Mouse (Mus musculus): ENCODE measurements around the gene Arid4b. TPM values are rescaled to one million over a fixed set of nuclear protein-coding genes. Genes with fewer than 3 reads are reported as not detected.

The Arid4b gene
- polyA plus RNA-seq, 1 experiment from 2014 or later: 79.2 TPM

DNA sequence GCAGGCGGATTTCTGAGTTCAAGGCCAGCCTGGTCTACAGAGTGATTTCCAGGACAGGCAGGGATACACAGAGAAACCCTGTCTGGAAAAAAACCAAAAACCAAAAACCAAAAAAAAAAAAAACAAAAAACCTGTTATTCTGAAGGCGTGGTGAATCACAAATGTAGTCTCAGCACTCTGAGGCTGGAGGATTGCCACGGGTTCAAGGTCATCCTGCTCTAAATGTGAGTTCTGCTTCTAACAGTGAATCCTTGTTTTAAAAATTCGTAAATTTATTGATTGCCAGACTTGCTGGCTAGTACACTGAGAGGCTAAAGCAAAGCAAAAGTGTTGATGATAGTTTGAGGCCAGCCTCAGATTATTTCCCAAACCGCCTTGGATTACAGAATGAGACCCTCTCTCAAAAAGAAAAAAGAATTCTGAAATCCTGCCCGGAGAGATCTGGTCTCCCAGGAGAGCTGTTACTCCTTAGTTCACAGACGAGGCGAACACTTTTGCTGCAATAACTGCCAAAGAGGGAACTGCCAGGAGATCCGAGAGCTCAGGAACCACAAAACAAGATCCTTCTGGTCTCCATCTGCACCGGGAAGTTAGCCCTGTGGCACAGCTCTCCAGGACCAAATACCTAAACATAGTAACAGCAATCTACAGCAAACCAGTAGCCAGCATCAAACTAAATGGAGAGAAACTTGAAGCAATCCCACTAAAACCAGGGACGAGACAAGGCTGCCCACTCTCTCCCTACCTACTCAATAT, 27.0 kb upstream of the Arid4b start:
- Histone ChIP-seq H3K9me3 (no peaks in the 10 kb centered on the region), H3K4me1 (peaks cover 15% of the 10 kb centered on the region), H3K36me3 (replicated peaks) (peaks cover 9% of the 10 kb centered on the region; the same call in 1 of the 2 replicates), H3K4me3 (no peak overlapping the region), H3K27me3 (replicated peaks; ENCODE audit: low read depth, poor library complexity, severe bottlenecking) (no peaks in the 10 kb centered on the region), H3K27ac (replicated peaks) (no peak overlapping the region)
- WGBS: 93% methylated on average over 11 of the region's 11 CpGs
- DNase-seq (ENCODE audit: low spot score): no peak

DNA sequence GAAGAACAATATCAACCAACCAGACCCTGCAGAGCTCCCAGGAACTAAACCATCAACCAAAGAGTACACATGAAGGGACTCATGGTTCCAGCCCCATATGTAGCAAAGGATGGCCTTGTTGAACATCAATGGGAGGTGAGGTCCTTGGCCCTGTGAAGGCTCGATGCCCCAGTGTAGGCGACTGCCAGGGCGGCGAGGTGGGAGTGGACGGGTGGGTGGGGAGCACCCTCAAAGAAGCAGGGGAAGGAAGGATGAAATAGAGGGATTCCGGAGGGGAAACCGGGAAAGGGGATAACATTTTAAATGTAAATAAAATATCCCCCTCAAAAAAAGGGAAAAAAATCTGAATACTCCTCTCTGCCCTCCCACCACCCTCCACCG, 24.1 kb upstream of the Arid4b start:
- H3K4me1 ChIP-seq: peaks cover 15% of the 10 kb centered on the region
- H3K36me3 ChIP-seq (replicated peaks): peaks cover 9% of the 10 kb centered on the region; the same call in 1 of the 2 replicates
- 1% methylated on average over 8 of the region's 8 CpGs for WGBS
- H3K4me3 ChIP-seq: peak overlapping the region; percentile 64
- DNase-seq (ENCODE audit: low spot score): no peak
- no peaks in the 10 kb centered on the region for H3K9me3 ChIP-seq
- H3K27me3 ChIP-seq (replicated peaks; ENCODE audit: low read depth, poor library complexity, severe bottlenecking): no peaks in the 10 kb centered on the region
- peak overlapping the region; percentile 94 for H3K27ac ChIP-seq (replicated peaks)

DNA sequence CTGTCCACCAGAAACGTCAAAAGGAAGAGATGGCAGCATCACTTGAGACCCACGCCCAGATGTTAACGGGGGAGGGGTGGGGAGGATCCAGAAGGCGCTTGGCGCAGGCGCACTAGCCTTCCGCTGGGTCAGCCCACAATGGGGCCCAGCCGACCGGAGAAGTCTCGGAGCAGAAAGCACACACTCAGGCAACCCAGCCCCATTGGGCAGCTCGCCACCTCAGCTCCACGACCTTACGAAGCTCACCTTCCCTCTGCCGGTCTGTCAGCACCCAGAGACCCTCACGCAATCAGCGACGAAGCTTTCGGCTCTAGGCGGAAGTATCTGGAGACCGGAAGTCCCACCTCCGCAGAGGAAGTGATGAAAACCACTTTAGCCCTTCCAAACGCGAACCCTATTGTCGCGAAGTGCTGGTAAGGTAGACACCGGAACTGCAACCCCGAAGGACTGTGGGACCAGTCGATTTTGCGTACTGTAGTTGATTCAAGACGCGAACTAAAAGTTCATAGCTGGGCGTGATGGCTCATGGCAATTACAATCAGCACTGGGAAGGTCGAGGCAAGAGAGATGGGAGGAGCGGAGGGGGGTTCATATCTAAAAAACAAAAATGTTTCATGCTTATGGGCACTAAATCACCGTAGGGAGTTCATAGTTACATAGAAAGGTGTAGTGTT, 23.6 kb upstream of the Arid4b start, which contains the start of gene Tbce:
Tbce (minus strand) TSS at position 347 of the 674 bp plus-strand sequence.
- DNase-seq (ENCODE audit: low spot score): peak; percentile 90
- H3K9me3 ChIP-seq: no peaks in the 10 kb centered on the region
- peak within 1 kb of the TSS; percentile 64 for H3K4me3 ChIP-seq
- under 1% methylated on average over 35 of the region's 35 CpGs for WGBS
- H3K27me3 ChIP-seq (replicated peaks; ENCODE audit: low read depth, poor library complexity, severe bottlenecking): no peaks in the 10 kb centered on the region
- H3K36me3 ChIP-seq (replicated peaks): peaks cover 9% of the 10 kb centered on the region; the same call in 1 of the 2 replicates
- H3K4me1 ChIP-seq: peaks cover 15% of the 10 kb centered on the region
- H3K27ac ChIP-seq (replicated peaks): peak within 1 kb of the TSS; percentile 94

DNA sequence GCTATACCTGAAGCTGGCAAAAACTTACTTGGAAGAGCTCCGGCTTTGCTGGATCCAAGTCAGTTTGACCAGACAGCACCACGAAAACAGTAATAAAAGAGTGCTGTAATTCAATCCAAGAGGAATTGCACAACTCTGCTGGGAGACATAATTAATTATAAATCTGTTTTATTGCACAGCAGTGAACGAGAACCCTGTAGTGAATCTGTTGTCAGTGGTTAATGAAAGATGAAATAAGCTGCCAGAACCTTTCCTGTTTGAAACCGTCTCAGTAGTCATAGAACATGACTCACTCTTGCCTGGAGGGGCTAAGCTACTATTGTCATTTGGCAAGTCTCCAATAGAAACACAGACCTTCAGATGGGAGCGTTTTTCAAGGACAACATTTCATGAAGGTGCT, 22.8 kb upstream of the Arid4b start:
- no peaks in the 10 kb centered on the region for H3K27me3 ChIP-seq (replicated peaks; ENCODE audit: low read depth, poor library complexity, severe bottlenecking)
- H3K27ac ChIP-seq (replicated peaks): peak overlapping the region; percentile 94
- H3K4me1 ChIP-seq: peaks cover 15% of the 10 kb centered on the region
- peak overlapping the region; percentile 64 for H3K4me3 ChIP-seq
- no peaks in the 10 kb centered on the region for H3K9me3 ChIP-seq
- peaks cover 9% of the 10 kb centered on the region; the same call in 1 of the 2 replicates for H3K36me3 ChIP-seq (replicated peaks)
- DNase-seq (ENCODE audit: low spot score): no peak
- WGBS: 73% methylated on average over 5 of the region's 5 CpGs

DNA sequence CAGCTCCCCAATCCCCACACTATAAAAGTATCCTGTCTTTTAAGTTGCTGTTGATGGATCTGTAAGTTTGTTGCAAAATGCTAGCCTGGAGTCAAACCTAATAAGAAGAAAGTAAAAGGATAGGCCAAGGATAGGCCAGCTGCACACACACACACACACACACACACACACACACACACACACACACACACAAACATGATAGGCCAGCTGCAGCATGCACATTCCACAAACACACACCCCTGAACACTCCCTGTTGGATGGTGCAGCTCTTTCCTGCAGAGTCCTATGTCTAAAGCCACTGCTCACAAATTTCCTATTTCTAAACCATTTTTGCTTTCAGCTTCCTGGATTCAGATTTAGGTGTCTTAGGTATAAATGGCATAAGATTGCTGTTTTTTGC, 19.2 kb upstream of the Arid4b start:
- no peak for DNase-seq (ENCODE audit: low spot score)
- Histone ChIP-seq H3K27me3 (replicated peaks; ENCODE audit: low read depth, poor library complexity, severe bottlenecking) (no peaks in the 10 kb centered on the region), H3K36me3 (replicated peaks) (peaks cover 25% of the 10 kb centered on the region), H3K4me3 (no peak overlapping the region), H3K27ac (replicated peaks) (no peak overlapping the region), H3K9me3 (no peaks in the 10 kb centered on the region), H3K4me1 (peaks cover 8% of the 10 kb centered on the region)

DNA sequence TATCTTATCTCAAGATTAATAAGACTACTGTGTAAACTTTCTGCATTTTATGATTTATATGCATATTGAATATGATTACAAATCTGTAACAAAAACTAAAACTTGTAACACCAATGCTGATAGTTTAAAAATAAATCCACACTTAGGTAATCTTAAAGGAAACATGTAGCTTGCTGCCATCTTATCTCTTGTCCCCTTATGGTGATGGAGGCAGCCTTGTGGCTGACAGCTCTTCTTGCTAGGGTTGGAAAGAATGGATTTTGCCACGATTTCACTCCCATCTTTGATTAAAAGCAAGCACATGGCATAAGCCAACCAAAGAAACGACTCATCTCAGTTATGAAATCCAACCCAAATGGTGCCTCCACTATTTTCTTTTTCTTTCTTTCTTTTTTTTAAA, 18.5 kb upstream of the Arid4b start:
- Histone ChIP-seq H3K4me1 (peaks cover 7% of the 10 kb centered on the region), H3K27ac (replicated peaks) (no peak overlapping the region), H3K4me3 (no peak overlapping the region), H3K36me3 (replicated peaks) (peaks cover 32% of the 10 kb centered on the region), H3K27me3 (replicated peaks; ENCODE audit: low read depth, poor library complexity, severe bottlenecking) (no peaks in the 10 kb centered on the region), H3K9me3 (no peaks in the 10 kb centered on the region)
- DNase-seq (ENCODE audit: low spot score): no peak
- 80% methylated on average over 2 of the region's 2 CpGs for WGBS

DNA sequence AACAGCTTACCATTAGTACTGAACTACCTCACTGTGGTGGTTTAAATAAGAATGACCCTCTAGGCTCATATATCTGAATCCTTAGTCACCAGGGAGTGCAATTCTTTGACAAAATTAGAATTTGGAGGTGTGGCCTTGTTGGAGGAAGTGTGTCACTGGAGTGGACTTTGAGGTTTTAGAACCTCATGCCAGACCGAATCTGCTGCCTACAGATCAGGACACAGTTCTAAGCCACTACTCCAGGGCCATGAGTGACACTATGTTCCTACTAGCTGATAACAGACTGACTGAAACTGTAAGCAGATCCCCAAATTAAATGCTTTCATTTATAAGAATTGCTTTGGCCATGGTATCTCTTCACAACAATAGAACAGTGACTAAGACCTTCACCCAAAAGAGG, 13.2 kb upstream of the Arid4b start:
- Histone ChIP-seq H3K27ac (replicated peaks) (no peak overlapping the region), H3K4me3 (no peak overlapping the region), H3K4me1 (no peaks in the 10 kb centered on the region), H3K27me3 (replicated peaks; ENCODE audit: low read depth, poor library complexity, severe bottlenecking) (no peaks in the 10 kb centered on the region), H3K36me3 (replicated peaks) (peaks cover 85% of the 10 kb centered on the region), H3K9me3 (no peaks in the 10 kb centered on the region)
- DNase-seq (ENCODE audit: low spot score): no peak
- 98% methylated on average over 1 of the region's 1 CpGs for WGBS

DNA sequence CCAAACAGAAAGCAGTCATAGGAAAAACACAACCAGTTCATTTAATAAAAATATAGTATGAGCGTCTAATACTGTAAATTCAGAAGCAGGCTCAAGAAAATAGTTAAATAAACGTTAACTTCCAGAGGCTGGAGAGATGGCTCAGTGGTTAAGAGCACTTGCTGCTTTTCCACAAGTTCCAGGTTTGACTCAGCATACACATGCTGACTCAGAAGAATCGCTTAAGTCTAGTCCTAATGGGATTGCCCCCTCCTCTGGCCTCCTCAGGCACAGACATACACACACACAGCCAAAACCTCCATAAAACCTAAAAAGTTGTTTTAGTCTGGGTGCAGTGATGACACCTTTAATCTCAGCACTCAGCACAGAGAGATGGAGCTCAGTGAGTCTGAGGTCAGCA, 6.2 kb upstream of the Arid4b start:
- Histone ChIP-seq H3K27ac (replicated peaks) (no peak overlapping the region), H3K36me3 (replicated peaks) (peaks cover 68% of the 10 kb centered on the region), H3K4me3 (no peak overlapping the region), H3K27me3 (replicated peaks; ENCODE audit: low read depth, poor library complexity, severe bottlenecking) (no peaks in the 10 kb centered on the region), H3K4me1 (peaks cover 10% of the 10 kb centered on the region), H3K9me3 (no peaks in the 10 kb centered on the region)
- no peak for DNase-seq (ENCODE audit: low spot score)
- 93% methylated on average over 3 of the region's 3 CpGs for WGBS

DNA sequence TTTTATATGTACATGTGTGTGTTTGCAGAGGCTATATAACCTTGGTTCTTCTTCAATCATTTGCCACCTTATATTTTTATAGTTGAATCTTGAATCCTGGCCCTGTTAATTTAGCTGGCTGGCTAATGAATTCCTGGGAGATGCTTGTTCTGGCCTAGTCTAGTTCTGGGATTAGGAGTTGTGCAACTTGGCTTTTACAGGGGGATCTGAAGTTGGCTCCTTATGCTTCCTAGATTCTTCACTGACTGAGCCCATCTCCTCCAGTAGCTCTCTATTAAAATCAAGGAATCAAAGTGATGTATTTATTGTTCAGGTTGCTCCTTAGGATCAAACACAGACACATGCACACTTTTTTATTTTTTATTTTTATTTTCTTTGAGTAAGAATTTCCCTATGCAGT, 3.5 kb upstream of the Arid4b start:
- no peaks in the 10 kb centered on the region for H3K9me3 ChIP-seq
- H3K27me3 ChIP-seq (replicated peaks; ENCODE audit: low read depth, poor library complexity, severe bottlenecking): no peaks in the 10 kb centered on the region
- no peak overlapping the region for H3K27ac ChIP-seq (replicated peaks)
- no peak overlapping the region for H3K4me3 ChIP-seq
- H3K4me1 ChIP-seq: peaks cover 15% of the 10 kb centered on the region
- H3K36me3 ChIP-seq (replicated peaks): peaks cover 40% of the 10 kb centered on the region
- no peak for DNase-seq (ENCODE audit: low spot score)

DNA sequence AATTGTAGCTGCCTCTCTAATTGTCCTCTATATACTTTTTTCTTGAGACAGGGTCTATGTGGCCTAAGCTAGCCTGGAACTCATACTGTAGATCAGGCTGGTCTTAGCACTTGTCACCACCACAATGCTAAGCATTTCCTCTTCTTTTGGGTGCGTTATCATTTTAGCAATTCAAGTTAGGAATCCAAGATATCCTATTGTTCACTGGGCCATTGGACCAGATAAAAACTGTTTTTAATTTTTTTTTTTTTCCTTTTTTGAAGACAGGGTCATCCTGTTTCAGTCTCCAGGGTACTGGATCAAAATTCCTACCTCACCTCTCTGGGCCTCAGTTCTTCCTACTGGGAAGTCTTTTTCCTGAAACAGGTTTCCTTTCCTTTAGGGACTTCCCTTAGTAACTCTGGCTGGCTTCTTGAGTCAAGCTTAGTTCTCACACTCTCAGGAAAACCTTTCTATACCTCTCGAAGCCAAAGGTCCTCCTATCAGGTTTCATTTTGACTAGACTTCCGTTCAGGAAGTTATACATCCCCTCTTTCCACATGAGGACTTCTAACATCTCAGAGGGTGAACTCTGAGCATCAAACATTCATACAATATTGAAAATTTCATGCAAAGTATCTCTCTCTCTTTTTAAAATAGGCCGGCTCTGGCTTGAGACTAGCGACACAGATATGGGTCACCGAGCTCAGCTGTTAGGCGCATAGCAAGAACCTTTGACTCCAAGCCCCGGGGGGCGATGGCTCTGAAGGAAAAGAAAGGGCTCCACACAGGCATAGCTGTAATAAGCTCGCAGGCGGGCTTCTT, 621 bp upstream of the Arid4b start:
- 7% methylated on average over 11 of the region's 11 CpGs for WGBS
- DNase-seq (ENCODE audit: low spot score): no peak
- peaks cover 21% of the 10 kb centered on the region for H3K4me1 ChIP-seq

DNA sequence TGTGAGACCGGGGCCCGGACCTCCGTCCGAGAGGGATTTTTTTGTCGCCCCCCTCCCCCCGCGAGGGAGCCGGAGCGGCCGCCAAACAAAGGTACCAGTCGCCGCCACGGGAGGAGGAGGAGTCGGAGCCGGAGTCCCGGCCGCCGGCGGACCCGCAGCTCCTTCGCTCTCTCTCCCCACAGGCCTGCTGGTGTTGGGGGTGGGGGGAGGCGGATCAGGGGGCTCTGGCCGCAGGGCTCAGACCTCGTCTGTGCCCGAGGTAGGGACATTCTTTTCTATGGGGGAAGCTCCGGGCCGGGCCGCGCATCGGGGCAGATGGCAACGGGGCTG, 875 bp downstream of the Arid4b start:
- Histone ChIP-seq H3K4me1 (peaks cover 21% of the 10 kb centered on the region), H3K9me3 (no peaks in the 10 kb centered on the region), H3K36me3 (replicated peaks) (peaks cover 28% of the 10 kb centered on the region), H3K27ac (replicated peaks) (peak overlapping the region; percentile 97), H3K27me3 (replicated peaks; ENCODE audit: low read depth, poor library complexity, severe bottlenecking) (no peaks in the 10 kb centered on the region), H3K4me3 (peak overlapping the region; percentile 99)
- no peak for DNase-seq (ENCODE audit: low spot score)
- under 1% methylated on average over 27 of the region's 31 CpGs for WGBS

More for the DNA sequence above, 621 bp upstream of the Arid4b start:
- H3K36me3 ChIP-seq (replicated peaks): peaks cover 20% of the 10 kb centered on the region
- peak overlapping the region; percentile 99 for H3K4me3 ChIP-seq
- peak overlapping the region; percentile 97 for H3K27ac ChIP-seq (replicated peaks)
- H3K9me3 ChIP-seq: no peaks in the 10 kb centered on the region
- no peaks in the 10 kb centered on the region for H3K27me3 ChIP-seq (replicated peaks; ENCODE audit: low read depth, poor library complexity, severe bottlenecking)

DNA sequence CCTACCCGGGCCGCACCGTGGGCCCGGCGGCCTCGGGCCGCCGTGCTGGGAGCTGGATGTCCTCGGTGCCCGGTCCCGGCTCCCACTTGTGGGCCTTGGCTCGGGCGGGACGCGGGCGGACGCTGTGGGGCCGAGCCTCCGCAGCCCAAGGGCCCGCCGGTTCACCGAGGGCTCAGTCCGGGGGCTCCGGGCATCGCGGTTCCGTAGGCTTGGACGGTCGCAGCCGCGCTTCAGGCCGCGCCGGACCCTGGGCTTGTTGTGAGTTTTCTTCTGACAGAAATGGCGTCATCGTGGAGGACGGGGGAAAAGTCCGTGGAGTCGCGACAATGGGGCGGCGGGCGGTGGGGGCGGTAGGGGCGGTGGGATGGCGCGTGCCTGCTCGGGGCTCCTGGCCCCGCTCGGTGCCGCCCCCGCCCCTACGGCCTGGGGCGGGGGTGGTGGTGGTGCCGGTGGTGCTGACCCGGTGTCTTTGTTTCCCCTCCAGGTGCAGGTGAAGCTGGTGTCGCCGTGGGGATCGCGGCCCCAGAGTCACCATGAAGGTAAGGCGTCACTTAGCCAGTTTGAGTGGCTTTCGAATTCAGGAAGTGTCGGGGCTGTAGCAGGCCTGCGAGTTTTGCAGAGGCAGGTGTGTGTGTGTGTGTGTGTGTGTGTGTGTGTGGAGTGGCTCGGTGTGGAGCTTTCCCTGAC, 1.5 kb downstream of the Arid4b start:
- peak; percentile 60 for DNase-seq (ENCODE audit: low spot score)
- Histone ChIP-seq H3K27me3 (replicated peaks; ENCODE audit: low read depth, poor library complexity, severe bottlenecking) (no peaks in the 10 kb centered on the region), H3K27ac (replicated peaks) (peak overlapping the region; percentile 97), H3K36me3 (replicated peaks) (peaks cover 31% of the 10 kb centered on the region), H3K4me3 (peak overlapping the region; percentile 99), H3K9me3 (no peaks in the 10 kb centered on the region), H3K4me1 (peaks cover 21% of the 10 kb centered on the region)
- 1% methylated on average over 65 of the region's 65 CpGs for WGBS
